Mouse (Mus musculus): ENCODE data around the gene Gpld1.
"Not testable (repeated sequence)": the region's sequence is repeated elsewhere in the genome, so short reads cannot be mapped to it uniquely, and the experiment has no call there.

The Gpld1 gene

DNA sequence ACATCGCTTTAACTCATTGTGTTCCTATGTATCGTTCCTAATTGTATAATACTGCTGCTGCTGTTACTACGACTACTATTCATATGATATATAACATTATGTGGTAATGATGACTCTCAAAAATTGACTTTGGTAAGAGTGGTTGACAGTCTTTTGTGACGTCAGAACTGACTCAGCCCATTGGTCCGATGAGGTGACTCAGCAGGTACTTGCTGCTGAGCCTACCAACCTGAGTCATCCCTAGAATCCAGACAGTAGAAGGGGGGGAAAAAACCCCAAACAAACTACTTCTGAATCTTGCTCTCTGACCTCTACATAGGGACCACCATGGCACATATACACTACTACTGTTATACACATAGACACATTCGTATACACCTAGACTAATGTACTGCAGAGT lies 5.9 kb downstream of the Gpld1 start:
- no peak for DNase-seq (ENCODE audit: extremely low spot score)

DNA sequence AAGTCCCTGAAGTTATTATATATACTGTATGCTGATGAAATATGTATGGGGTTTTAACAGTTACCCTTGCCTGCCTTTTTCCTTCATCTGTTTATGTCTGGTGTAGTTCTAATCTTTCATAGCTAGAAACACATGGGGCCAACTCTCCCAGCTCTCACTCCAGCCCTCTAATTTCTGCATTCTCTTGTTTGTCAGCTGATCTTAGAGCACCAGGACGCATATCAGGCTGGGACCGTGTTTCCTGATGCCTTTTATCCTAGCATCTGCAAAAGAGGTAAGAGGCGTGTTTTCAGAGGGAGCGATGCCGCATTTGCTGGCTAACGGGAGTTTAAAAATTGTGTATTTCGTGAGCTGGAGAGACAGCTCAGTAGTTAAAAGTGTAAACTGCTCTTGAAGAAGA lies 9.7 kb downstream of the Gpld1 start:
- DNase-seq (ENCODE audit: extremely low spot score) = no peak

DNA sequence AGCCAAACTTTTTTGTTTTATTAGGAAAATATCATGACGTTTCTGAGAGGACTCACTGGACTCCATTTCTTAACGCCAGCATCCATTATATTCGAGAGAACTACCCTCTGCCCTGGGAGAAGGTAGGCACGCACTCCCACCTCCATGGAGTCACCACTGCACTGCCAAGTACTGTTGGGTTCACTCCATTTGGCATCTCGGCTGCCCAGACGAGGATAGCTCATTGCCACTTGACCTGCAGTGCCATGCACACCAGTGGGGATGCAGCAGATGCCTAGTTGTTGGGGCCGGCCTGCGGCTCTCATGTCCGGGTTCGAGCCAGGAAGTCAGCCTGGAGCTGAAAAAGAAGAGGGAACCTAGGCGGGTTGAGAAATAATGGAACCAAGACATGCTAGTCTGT lies 12.1 kb downstream of the Gpld1 start:
- no peak for DNase-seq (ENCODE audit: extremely low spot score)

DNA sequence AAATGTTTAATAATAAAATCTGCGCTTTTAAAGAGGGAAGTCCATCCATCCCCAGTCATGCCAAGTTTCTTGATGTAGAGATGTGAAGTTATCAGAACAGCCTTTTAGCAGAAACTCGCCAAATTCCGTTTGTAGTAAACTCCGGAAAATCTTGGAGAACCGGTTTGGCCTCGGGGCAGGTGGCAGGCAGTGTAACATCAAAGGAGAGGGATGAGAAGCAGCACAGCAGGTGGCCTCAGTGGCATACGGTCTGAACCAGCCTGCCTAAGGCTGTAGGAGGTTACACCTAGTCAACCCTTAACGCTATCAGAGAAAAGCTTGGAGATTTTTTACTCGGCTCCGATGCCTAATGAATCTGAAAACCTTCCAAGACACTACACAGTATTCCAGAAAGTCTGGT lies 12.5 kb downstream of the Gpld1 start:
- DNase-seq (ENCODE audit: extremely low spot score) = no peak

DNA sequence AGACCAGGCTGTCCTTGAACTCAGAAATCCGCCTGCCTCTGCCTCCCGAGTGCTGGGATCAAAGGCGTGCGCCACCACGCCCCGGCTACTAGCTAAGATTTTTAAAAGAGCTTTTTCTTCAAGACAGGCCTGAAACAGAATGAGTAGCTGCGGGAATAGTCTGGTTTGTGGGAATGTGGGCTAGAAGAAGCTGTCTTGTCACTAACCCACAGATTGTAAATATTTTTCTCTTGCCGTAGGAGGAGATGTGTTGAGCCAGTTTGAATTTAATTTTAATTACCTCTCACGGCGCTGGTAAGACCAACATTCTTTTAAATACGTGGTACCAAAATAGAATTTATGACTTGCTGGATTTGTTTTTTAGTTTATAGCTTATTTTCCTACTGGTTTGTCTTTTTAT lies 15.7 kb downstream of the Gpld1 start:
- no peak for DNase-seq (ENCODE audit: extremely low spot score)

DNA sequence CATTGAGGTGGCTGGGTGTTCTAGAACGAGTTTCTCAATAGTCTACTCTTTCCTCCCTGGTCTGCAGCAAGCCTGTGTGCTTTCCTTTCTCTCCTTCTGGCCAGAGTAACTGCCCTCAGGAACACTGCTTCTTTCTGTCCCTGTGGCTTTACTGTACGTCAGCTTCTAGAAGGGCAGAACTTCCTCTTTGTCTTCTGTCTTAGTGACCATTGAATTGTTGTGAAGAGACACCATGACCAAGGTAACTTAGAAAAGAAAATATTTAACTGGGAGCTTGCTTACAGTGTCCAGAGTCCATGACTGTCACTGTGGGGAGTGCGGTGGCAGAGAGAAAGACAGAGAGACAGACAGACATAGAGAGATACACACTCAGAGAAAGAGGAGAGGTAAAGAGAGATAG lies 17.1 kb downstream of the Gpld1 start:
- no peak for DNase-seq (ENCODE audit: extremely low spot score)

DNA sequence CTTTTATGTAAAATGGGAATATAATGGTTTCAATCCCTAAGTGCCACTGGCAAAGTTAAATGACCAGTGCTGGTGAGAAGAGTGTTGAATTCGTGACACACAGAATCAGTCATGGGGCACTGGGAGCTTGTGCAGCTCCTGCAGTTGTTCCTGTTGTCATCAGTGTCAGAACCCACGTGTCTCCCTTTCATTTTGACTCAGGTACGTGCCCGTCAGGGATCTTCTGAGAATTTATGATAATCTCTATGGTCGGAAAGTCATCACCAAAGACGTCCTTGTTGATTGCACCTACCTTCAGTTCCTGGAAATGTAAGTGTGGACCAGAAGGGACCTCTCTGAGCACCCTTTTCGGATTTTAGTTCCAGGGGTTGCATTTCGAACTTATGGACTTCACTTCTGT lies 19.2 kb downstream of the Gpld1 start:
- no peak for DNase-seq (ENCODE audit: extremely low spot score)

DNA sequence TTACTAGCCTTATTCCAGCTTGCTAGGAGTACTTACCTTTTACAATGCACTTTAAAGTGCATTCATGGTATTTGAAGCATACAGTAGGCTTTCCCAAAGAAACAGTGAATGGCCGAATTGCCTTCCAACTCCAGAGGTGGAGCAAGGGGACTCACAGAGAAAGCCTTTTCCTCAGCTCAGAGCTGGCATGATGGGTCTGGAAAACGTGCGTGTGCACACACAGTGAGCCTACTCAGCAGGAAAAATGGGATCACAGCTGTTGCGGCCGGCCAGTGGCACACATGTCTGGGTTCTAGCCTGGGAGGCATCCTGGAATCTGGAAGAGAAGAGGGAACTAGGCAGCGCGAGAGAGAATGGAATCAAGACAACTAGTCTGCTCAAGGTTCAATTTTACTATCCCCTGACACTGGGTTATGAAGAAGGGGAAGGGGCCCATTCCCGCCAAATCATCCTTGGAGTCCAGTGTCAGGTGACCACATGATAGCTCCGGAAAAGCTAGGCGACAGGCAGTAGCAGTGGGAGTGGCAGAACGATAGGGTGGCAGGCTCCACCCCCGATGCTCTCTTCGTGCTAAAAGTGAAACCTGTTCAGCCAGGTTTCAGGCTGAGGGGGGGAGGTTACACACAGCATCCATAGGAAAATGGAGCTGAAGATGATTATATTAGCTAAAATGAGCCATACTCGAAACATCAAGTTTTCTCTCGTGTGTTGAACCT lies 22.3 kb downstream of the Gpld1 start:
- DNase-seq (ENCODE audit: extremely low spot score) = no peak

DNA sequence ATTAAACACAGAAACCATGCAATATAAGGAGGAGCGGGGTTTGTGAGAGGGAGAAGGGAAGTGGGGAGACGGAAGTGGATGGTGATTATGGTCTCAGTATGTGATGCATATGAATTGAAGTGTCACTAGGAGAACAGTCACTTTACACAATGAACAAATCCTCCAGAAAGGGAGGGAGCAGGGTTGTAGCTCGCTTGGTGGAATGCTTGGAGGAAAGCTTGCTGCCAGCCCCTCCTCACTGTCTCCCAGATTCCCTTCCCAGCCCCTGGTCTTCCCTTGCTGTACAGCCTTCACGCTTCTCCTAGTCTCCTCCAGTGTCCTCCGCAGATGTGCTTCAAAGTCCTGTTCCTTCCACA lies 22.9 kb downstream of the Gpld1 start:
- no peak for DNase-seq (ENCODE audit: extremely low spot score)

DNA sequence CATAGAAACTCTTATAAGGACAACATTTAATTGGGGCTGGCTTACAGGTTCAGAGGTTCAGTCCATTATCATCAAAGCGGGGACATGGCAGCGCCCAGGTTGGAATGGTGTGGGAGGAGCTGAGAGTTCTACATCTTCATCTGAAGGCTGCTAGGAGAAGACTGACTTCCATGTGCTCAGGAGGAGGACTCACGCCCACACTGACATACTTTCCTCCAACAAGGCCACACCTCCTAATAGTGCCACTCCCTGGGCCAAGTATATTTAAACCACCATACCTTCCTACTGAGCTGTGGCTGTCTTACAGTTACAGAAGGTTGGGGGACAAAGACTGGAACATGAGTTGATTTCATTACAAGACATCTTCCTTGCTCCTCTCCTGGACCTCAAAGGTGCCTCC lies 28.8 kb downstream of the Gpld1 start:
- not testable (repeated sequence) for DNase-seq (ENCODE audit: extremely low spot score)

DNA sequence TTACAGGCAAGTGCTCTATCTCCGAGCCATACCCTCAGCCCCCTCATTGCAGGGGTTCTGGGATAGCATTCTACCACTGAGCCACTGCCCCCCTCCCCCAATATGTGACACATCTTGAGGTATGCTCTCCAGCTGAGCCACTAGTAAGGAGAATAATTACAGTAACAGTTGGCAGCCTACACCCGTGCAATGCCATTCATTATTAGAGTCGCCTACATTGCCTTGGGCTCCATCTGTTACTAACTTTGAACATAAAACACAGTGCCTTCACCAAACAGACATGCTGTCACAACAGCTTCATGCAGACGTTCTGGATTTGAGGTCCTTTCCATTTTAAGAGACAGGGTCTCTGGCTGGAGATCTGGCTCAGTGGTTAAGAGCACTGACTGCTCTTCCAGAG lies 33.4 kb downstream of the Gpld1 start:
- DNase-seq (ENCODE audit: extremely low spot score) = no peak

DNA sequence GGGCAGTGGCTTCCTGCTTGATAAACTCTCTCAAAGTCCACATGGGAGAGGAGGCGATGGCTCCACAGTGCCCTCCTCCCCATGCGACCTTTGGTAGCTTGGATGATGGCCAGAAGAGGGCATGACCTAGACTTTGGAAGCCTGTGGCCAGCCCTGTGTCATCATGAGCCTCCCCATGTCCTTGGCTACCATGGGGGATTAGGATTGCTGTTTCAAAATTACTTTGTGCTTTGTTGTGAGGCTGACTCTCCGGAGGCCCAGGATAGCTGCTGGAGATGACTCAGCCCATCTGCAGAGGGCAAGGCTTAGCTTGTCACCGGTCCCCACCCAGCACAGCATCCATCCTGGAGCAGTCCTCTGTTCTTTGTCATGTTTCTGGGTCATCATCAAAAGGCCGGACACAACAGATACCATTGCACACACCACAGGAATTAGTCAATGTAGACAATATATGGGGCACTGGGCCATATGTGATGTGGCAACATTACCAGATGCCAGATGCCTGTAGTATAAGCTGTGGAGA lies 34.9 kb downstream of the Gpld1 start:
- no peak for DNase-seq (ENCODE audit: extremely low spot score)

DNA sequence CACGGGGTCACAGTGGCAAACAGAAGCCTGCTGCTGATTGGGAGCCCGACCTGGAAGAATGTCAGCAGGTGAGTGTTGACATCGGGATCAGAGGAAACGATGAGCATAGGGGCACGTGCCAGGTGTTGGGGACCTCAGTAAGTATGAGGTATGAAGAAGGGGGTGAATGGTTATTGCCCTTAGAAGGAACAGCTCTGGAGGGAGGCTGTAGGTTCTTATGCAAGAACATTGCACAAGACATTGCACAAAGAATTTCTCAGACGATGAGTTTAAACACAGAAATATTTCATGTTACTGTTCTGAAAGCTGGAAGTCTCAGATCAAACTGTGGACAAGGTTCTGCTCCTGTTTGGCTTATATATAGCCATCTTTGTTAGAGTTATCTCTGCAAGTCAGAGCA lies 38.1 kb downstream of the Gpld1 start:
- DNase-seq (ENCODE audit: extremely low spot score) = no peak

DNA sequence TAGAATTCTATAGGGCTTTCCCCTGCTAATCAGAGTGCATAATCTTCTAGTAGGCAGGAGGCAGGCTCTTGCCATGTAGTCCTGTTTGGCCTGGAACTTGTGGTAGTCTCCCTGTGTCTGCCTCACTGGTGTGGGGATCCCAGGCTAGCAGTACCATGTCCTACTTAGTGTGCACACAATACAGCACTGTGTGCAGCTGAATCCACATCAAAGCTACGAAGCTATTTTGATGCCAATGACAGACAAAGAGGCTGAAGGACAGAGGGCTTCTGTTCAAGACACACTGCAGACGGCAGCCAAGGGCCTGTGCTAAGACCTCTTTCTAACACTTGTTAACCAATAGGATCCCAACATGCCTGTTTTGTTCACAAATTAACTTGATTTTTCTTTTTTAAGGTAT lies 42.5 kb downstream of the Gpld1 start:
- no peak for DNase-seq (ENCODE audit: extremely low spot score)

DNA sequence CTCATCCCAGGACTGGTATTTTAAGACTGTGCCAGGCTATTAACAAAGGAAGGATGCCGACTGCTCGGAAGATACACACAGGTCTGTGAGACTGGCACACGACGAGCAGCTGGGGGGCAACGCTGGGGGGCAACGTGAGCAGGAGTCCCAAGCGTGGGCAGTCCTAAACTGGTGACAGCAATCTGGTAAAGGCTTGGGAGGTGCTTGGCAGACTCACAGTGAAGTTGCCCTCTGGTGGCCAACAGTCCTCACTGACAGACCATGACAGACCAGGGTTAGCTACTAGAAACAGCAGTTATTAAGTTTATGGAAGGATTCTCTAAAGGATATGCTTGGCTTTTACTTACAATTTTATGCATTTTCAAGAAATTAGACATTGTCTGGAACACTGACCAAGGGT lies 45.4 kb downstream of the Gpld1 start:
- peak; percentile 41 for DNase-seq (ENCODE audit: extremely low spot score)

DNA sequence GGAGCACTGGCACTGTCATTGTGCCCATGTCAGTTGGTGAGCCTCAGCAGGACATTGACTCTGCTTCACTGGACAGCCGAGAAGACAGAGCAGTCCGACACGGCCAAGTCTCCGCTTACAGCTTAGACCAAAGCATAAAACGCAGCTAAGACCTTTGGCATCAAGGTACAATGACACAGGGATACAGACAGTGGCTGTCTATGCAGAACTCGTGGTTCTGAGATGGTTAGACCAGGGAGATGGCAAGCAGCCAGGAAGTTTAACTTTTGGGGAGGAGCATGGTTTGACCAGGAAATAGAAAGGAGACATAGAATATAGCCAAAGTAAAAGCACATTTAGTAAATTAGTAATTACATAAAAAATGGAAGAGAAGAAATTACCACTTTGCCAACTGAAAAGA lies 46.1 kb downstream of the Gpld1 start:
- no peak for DNase-seq (ENCODE audit: extremely low spot score)

DNA sequence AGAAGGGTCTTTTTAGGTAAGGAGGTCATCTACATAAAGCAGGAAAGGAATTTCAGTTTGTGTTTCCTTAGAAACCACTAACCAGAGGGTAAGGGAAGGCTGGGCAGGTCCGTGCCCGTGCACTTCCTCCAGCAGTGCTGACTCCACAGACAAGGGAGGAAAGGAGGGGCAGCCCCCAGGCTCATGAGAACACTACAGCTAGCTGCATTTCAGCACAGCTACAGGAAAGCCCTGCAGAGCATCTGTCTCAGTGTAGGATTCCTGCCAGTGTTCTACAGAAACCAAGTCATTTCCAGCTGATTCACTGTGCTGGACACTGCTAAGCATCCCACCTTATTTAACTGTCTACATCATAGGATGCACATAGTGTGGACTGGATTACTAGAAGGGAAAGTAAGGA lies 50.2 kb downstream of the Gpld1 start:
- no peak for DNase-seq (ENCODE audit: extremely low spot score)

DNA sequence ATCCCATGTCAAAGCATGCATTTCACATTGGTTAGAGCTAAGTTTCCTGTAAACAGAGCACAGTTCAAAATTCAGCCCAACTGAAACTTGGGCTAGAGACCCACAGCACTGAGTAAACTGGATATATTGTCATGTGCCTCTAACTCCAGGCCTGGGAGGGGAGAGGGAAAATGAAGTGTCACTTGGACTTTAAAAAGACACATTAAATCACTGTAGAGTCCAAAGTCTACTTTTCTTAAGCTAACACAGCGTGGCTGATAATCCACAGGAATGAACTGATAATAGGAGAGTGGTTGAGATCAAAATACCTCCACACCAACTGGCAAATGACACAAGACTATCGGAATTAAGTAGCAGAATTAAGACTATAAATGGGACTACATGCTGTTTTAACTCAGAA lies 56.6 kb downstream of the Gpld1 start:
- DNase-seq (ENCODE audit: extremely low spot score) = no peak

DNA sequence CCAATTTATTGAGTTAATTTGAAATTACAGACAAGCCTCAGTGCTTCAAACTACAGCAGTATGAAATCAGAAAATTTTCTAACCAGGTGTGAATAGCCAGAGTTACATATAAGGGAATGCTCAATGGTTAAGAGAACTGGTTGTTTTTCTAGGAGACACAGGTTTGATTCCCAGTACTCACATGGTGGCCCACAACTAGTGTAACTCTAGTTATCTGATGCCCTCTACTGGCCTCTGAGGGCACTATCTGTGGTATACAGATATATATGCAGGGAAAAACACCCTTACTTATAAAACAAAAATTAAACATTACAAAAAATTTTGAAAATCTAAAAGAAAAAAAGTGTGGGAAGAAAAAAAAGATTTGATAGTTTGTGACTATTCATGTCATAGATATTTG lies 60.0 kb downstream of the Gpld1 start:
- no peak for DNase-seq (ENCODE audit: extremely low spot score)

DNA sequence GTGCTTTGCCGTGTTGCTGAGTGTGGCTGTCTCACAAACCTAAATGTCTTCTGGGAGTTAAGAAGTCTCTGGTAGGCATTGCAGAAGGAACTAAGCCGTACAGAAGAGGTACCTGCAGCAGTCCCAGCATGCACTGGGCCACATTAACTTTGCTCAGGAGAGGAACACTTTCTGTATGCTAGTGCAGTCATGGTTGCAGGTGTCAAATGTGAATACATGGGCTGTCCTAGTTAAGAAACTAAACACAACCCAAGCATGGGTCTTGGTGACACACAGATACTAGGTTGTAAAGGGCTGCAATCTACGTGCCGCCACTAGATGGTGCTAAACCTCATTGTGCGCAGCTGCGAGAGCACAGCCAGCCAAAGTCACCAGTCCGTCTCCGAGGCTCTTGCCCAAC lies 64.2 kb downstream of the Gpld1 start:
- DNase-seq (ENCODE audit: extremely low spot score) = no peak

DNA sequence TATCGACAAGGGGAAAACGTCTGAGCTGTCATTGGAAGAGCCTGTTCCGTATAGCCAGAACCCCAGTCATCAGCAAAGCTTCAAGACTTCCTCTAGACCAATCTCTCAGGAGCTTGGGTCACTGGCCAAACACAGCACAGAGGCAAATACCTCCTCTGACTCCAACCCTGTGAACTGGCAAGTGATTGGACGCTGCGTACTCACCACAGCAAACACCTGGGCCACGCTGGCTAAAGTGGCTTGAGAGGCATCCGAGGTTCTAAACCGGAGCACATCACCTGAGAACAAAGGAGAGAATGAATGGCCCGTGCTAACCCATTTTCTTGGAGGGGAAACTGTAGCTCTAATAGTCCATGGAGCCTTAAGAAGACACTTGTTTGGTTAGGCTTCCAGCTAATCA lies 75.4 kb downstream of the Gpld1 start:
- DNase-seq (ENCODE audit: extremely low spot score) = no peak

DNA sequence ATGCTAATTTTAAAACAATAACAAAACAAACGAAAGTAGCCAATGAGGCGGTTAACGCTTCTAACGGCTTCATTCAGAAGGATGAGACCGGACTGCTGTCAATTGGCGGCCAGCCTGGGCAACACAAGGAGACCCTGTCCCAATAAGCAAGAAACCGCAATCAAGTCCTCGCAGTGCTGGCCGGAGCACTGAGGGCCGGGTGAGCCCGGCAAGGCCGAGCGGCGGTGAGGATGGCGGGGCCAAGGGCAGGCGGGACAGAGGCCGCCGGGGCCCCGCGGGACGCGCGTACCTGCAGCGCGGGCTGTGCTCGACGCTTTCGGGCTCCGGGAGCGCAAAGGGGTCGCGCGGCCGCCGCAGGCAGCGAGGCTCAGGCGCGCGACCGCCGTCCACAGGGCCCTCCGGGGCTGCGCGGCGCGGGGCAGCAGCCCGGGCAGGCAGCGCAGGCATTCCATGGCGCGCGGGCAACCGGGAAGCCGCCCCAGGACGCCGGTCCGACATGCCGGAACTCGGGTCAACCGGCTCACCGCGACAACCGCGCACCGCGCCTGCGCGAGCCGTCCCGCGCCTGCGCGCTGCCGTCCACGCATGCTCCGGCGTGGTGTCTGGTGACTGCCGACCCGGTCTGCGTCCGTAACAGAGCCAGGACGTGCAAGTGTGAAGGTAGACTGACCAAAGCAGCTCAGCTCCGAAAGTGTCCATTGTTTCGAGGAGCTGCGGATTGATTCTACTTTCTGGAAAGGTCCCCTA lies 77.0 kb downstream of the Gpld1 start, which contains the start of gene Mrs2:
TSS of gene Mrs2 (minus strand) at position 587 of the 747 bp plus-strand sequence.
- DNase-seq (ENCODE audit: extremely low spot score) = peak; percentile 89

DNA sequence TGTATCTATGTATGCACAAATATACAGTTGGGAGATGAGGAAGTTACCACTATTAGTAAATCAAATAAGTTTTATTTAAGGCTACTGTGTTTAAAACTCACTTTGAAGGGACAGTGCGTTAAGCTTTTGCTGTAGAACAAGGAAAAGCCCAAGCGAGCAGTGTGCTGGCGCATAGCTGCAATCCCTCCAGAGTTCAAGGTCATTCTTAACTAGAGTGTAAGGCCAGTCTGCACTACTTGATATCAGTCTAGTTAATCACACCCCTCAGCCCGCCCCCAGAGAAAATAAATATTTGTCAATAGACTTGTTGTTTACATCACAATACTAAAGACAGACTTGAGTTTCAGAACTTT lies 77.6 kb downstream of the Gpld1 start:
- DNase-seq (ENCODE audit: extremely low spot score) = no peak

DNA sequence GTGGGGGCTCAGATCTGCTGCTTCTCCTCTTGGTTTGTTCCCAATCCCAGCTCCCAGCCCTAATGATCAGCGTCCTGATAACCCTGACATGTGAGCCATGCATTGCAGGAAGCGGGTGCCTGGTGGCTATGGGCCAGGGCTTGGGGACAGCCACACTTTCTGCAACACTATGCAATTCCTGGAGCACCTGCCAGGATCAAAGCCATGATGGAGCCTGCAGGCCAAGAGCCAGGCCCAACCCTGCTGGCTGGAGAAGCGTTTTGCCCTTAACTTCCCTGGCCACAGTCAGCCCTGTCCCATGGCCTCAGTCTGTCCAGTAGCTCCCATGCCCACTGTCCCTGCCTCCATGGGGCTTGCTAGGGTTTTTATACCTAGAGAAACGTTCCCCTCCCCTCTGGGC lies 79.4 kb downstream of the Gpld1 start:
- no peak for DNase-seq (ENCODE audit: extremely low spot score)
